ENCODE assay signal across 21 mouse cellular contexts in the genomic region with DNA sequence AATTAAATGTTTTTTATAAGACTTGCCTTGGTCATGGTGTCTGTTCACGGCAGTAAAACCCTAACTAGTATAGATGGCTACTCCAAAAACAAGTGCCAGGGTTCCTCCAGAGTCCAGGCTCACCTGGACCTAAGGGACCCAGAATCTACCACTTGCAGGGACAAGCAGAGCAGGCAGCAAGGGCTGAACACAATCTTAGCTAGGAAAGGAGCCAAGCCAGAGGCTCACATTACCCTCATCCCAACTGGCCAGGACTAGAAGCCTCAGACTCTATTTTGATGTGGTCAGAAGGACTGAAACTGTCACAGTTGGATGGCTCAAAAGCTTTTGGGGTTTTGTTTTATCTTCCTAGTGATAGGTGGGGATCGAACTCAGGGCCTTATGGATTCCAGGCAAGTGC. TPM values are rescaled to one million over a fixed set of nuclear protein-coding genes. Genes with fewer than 3 reads are reported as not detected.
"Had no signal": no experiment of that assay in that cellular context is flagged by ENCODE, and none has a peak within 500 bp of the region (broad histone marks: within the 10 kb centered on the region; RNA-seq: fewer than 3 reads in every experiment).

No protein-coding gene starts in this region.

- H3K4me1 ChIP-seq: lung, embryonic 15.5 days; megakaryocyte, embryonic 14.5 days; midbrain, embryonic 12.5 days; midbrain, embryonic 15.5 days; neural tube, embryonic 12.5 days had no signal

- H3K36me3 ChIP-seq: lung, embryonic 15.5 days; midbrain, embryonic 12.5 days; midbrain, embryonic 15.5 days; neural tube, embryonic 12.5 days had no signal

- H3K4me3 ChIP-seq: lung, embryonic 15.5 days; megakaryocyte, embryonic 14.5 days; midbrain, embryonic 12.5 days; midbrain, embryonic 15.5 days; neural tube, embryonic 12.5 days had no signal

- DNase-seq: liver, postnatal 0 days; lung, adult 2 months; lung, postnatal 14 days; lung, postnatal 36 days; right cerebral cortex, postnatal 14 days; spleen, adult 18-20 months; thymus, adult 18-20 months; thymus, postnatal 14 days; thymus, postnatal 36 days had no signal

- H3K4me2 ChIP-seq: lung, embryonic 15.5 days; midbrain, embryonic 12.5 days; midbrain, embryonic 15.5 days; neural tube, embryonic 12.5 days had no signal

- H3K9me3 ChIP-seq: lung, embryonic 15.5 days; midbrain, embryonic 15.5 days had no signal

- H3K9ac ChIP-seq: liver, postnatal 0 days; lung, embryonic 15.5 days; midbrain, embryonic 12.5 days; midbrain, embryonic 15.5 days; neural tube, embryonic 12.5 days had no signal

- H3K27me3 ChIP-seq: lung, embryonic 15.5 days; midbrain, embryonic 15.5 days; neural tube, embryonic 12.5 days had no signal

- H3K27ac ChIP-seq: lung, embryonic 15.5 days; macrophage; midbrain, embryonic 12.5 days; midbrain, embryonic 15.5 days; neural tube, embryonic 12.5 days had no signal

- ATAC-seq: liver, postnatal 0 days; lung, postnatal 0 days; midbrain, embryonic 15.5 days had no signal

RNA-seq across cellular contexts. Expression of a gene that starts 26.6 kb away (rescaled TPM):
- total RNA-seq: megakaryocyte progenitor cell, adult 5-6 weeks; midbrain, postnatal 0 days; monocyte, adult 5-6 weeks had no signal
- polyA plus RNA-seq: macrophage had no signal

RNA-seq across cellular contexts. Expression of a gene that starts 55.1 kb away (rescaled TPM):
- total RNA-seq: megakaryocyte progenitor cell, adult 5-6 weeks; monocyte, adult 5-6 weeks; neutrophil, adult 5-6 weeks had no signal
- polyA plus RNA-seq: liver, postnatal 0 days; lung, postnatal 0 days; macrophage; thymus, postnatal 0 days had no signal
